17 mouse cellular contexts compared by ENCODE assay signal in the genomic region with DNA sequence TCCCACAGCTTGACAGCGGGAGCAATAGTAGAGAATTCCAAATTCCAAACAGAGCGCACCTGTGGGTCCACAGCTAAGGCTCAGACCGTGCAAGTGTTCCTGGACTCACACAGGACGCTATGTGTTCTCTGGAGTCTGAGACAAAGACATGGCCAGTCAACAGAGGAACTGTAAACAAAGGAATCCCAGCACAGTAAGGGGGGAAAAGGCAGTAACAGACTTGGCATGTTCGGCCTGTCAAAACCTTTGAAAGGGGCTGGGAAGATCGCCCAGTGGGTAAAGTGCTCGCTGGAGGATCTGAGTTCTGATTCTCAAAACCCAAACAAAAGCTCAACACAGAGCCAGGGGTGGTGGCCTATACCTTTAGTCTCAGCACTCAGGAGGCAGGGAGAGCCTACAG. TPM values are rescaled to one million over a fixed set of nuclear protein-coding genes. Genes with fewer than 3 reads are reported as not detected.
DNase-seq lines count a peak whose midpoint lies in the region; ATAC-seq and TF ChIP-seq lines count a peak whose summit lies in the region.
"Had no signal": no experiment of that assay in that cellular context is flagged by ENCODE, and none has a peak within 500 bp of the region (broad histone marks: within the 10 kb centered on the region; RNA-seq: fewer than 3 reads in every experiment).

No protein-coding gene starts in this region.

- H3K4me3 ChIP-seq in heart, embryonic 12.5 days, result no peak overlapping the region
- no peak overlapping the region for H3K4me3 ChIP-seq in kidney, postnatal 0 days (replicated peaks; ENCODE audit: low read depth, low read length)
- H3K4me3 ChIP-seq in bone marrow, adult 2 months (replicated peaks; ENCODE audit: control insufficient read depth, low read depth, low read length), result no peak overlapping the region
- H3K4me3 ChIP-seq in liver, embryonic 12.5 days, result no peak overlapping the region
- no peak overlapping the region for H3K4me3 ChIP-seq in cerebellum, adult 2 months (replicated peaks; ENCODE audit: insufficient read depth, low read depth, low read length)
- no peak overlapping the region for H3K4me3 ChIP-seq in forebrain, embryonic 14.5 days (ENCODE audit: low read depth, low read length)
- H3K4me3 ChIP-seq: forebrain, embryonic 10.5 days; neural tube, embryonic 13.5 days had no signal

- peak overlapping the region; percentile 52; the same call in 1 of the 2 replicates for H3K27ac ChIP-seq in heart, embryonic 12.5 days (ENCODE audit: poor library complexity, severe bottlenecking)
- 0 out of 2 replicates have a peak overlapping the region, but pooled peaks have one; percentile 56 for H3K27ac ChIP-seq in kidney, postnatal 0 days
- peak overlapping the region; percentile 35; the same call in 1 of the 2 replicates for H3K27ac ChIP-seq in bone marrow, adult 2 months (ENCODE audit: control insufficient read depth, insufficient read depth, low read depth, low read length, poor library complexity)
- H3K27ac ChIP-seq in liver, embryonic 12.5 days, result peak overlapping the region; percentile 72
- H3K27ac ChIP-seq in cerebellum, adult 2 months (ENCODE audit: insufficient read depth, low read length), result no peak overlapping the region
- no peak overlapping the region for H3K27ac ChIP-seq in forebrain, embryonic 14.5 days (ENCODE audit: low read depth, low read length)
- H3K27ac ChIP-seq: forebrain, embryonic 10.5 days; neural tube, embryonic 13.5 days had no signal

- H3K4me1 ChIP-seq in heart, embryonic 12.5 days (replicated peaks), result peaks cover 63% of the 10 kb centered on the region
- peaks cover 16% of the 10 kb centered on the region; the same call in 1 of the 2 replicates for H3K4me1 ChIP-seq in kidney, postnatal 0 days (replicated peaks; ENCODE audit: insufficient read depth, low read length)
- peaks cover 12% of the 10 kb centered on the region for H3K4me1 ChIP-seq in bone marrow, adult 2 months (ENCODE audit: control insufficient read depth, insufficient read depth, low read length)
- peaks cover 72% of the 10 kb centered on the region for H3K4me1 ChIP-seq in liver, embryonic 12.5 days
- peaks cover 5% of the 10 kb centered on the region; the same call in 1 of the 2 replicates for H3K4me1 ChIP-seq in cerebellum, adult 2 months (ENCODE audit: control insufficient read depth, insufficient read depth, low read length)
- H3K4me1 ChIP-seq in forebrain, embryonic 14.5 days (ENCODE audit: control insufficient read depth, insufficient read depth, low read length), result peaks cover 10% of the 10 kb centered on the region

- no peak for DNase-seq in heart, postnatal 36 days
- DNase-seq in kidney, postnatal 0 days (ENCODE audit: low spot score), result no peak
- no peak for DNase-seq in kidney, postnatal 4 days
- DNase-seq in cerebellum, adult 2 months, result no peak
- DNase-seq in forebrain, embryonic 14.5 days (ENCODE audit: low spot score), result no peak
- DNase-seq: cerebellum, adult 8-10 months; kidney, postnatal 25 days; lung, adult 18-20 months; right cerebral cortex, postnatal 25 days; thymus, postnatal 36 days had no signal

- no peak for TF ChIP-seq POLR2A in bone marrow, adult 2 months (IDR thresholded peaks at IDR 0.05; ENCODE audit: borderline replicate concordance, control insufficient read depth, low read depth, low read length)
- TF ChIP-seq POLR2A in cerebellum, adult 2 months (IDR thresholded peaks at IDR 0.05; ENCODE audit: borderline replicate concordance, insufficient read depth, low read length), result no peak

- no peak for TF ChIP-seq CTCF in kidney, postnatal 0 days (IDR thresholded peaks at IDR 0.05; ENCODE audit: low read depth)
- no peak for TF ChIP-seq CTCF in bone marrow, adult 2 months (IDR thresholded peaks at IDR 0.05; ENCODE audit: control insufficient read depth, insufficient read depth, low read length)
- TF ChIP-seq CTCF in cerebellum, adult 2 months (IDR thresholded peaks at IDR 0.05; ENCODE audit: borderline replicate concordance, insufficient read depth, low read depth, low read length), result no peak

- H3K9ac ChIP-seq in heart, embryonic 12.5 days, result peak overlapping the region; percentile 53; the same call in 1 of the 2 replicates
- no peak overlapping the region for H3K9ac ChIP-seq in kidney, postnatal 0 days (ENCODE audit: low read depth, low read length)
- 0 out of 2 replicates have a peak overlapping the region, but pooled peaks have one; percentile 17 for H3K9ac ChIP-seq in liver, embryonic 12.5 days
- H3K9ac ChIP-seq in forebrain, embryonic 14.5 days (ENCODE audit: low read length), result no peak overlapping the region
- H3K9ac ChIP-seq: neural tube, embryonic 13.5 days had no signal

- no peaks in the 10 kb centered on the region for H3K9me3 ChIP-seq in heart, embryonic 12.5 days (replicated peaks)
- H3K9me3 ChIP-seq in kidney, postnatal 0 days (replicated peaks; ENCODE audit: low read length), result no peaks in the 10 kb centered on the region
- no peaks in the 10 kb centered on the region for H3K9me3 ChIP-seq in liver, embryonic 12.5 days (replicated peaks)
- H3K9me3 ChIP-seq in forebrain, embryonic 14.5 days (replicated peaks; ENCODE audit: control insufficient read depth, low read length), result no peaks in the 10 kb centered on the region
- H3K9me3 ChIP-seq: forebrain, embryonic 10.5 days; neural tube, embryonic 13.5 days had no signal

- WGBS in heart, embryonic 12.5 days, result 75% methylated on average over 7 of the region's 7 CpGs
- 82% methylated on average over 7 of the region's 7 CpGs for WGBS in kidney, postnatal 0 days
- 83% methylated on average over 7 of the region's 7 CpGs for WGBS in bone marrow, adult 2 months
- 83% methylated on average over 7 of the region's 7 CpGs for WGBS in liver, embryonic 12.5 days (ENCODE audit: insufficient replicate concordance)
- WGBS in cerebellum, adult 2 months, result 63% methylated on average over 7 of the region's 7 CpGs
- WGBS in forebrain, embryonic 14.5 days, result 55% methylated on average over 7 of the region's 7 CpGs

- H3K4me2 ChIP-seq in heart, embryonic 12.5 days, result 0 out of 2 replicates have a peak overlapping the region, but pooled peaks have one; percentile 1
- no peak overlapping the region for H3K4me2 ChIP-seq in kidney, postnatal 0 days (ENCODE audit: low read length)
- H3K4me2 ChIP-seq in liver, embryonic 12.5 days, result peak overlapping the region; percentile 36
- no peak overlapping the region for H3K4me2 ChIP-seq in forebrain, embryonic 14.5 days (ENCODE audit: low read length)
- H3K4me2 ChIP-seq: neural tube, embryonic 13.5 days had no signal

- intact Hi-C loops in heart, postnatal 36 days (cut with DNase I), result no loop called here

- no peak for ATAC-seq in heart, embryonic 12.5 days (ENCODE audit: insufficient number of reproducible peaks, low FRiP score)
- no peak for ATAC-seq in kidney, postnatal 0 days (replicated peaks; ENCODE audit: low FRiP score, low read depth)
- no peak for ATAC-seq in liver, embryonic 12.5 days
- ATAC-seq in forebrain, embryonic 14.5 days, result no peak
- ATAC-seq: CD4-positive, CD25-positive, alpha-beta regulatory T cell, adult 4 months; inflammation-experienced regulatory T-cells, adult 6 months had no signal

- no peaks in the 10 kb centered on the region for H3K36me3 ChIP-seq in heart, embryonic 12.5 days
- no peaks in the 10 kb centered on the region for H3K36me3 ChIP-seq in kidney, postnatal 0 days (ENCODE audit: insufficient read depth, low read length)
- peaks cover 41% of the 10 kb centered on the region for H3K36me3 ChIP-seq in liver, embryonic 12.5 days
- H3K36me3 ChIP-seq in forebrain, embryonic 14.5 days (ENCODE audit: control insufficient read depth, insufficient read depth, low read length), result no peaks in the 10 kb centered on the region
- H3K36me3 ChIP-seq: neural tube, embryonic 13.5 days had no signal

- H3K27me3 ChIP-seq in heart, embryonic 12.5 days (replicated peaks), result no peaks in the 10 kb centered on the region
- no peaks in the 10 kb centered on the region for H3K27me3 ChIP-seq in kidney, postnatal 0 days (ENCODE audit: insufficient read depth, low read length)
- no peaks in the 10 kb centered on the region for H3K27me3 ChIP-seq in liver, embryonic 12.5 days (replicated peaks)
- no peaks in the 10 kb centered on the region for H3K27me3 ChIP-seq in cerebellum, adult 2 months (ENCODE audit: control insufficient read depth, insufficient read depth, low read length)
- H3K27me3 ChIP-seq in forebrain, embryonic 14.5 days (replicated peaks; ENCODE audit: control insufficient read depth, insufficient read depth, low read length), result no peaks in the 10 kb centered on the region

RNA-seq across cellular contexts. Expression of gene Scarb1, which starts 3.4 kb away (rescaled TPM):
- polyA plus RNA-seq in heart, embryonic 12.5 days (2016; fragmentation: Nextera tagmentation; extraction: Ambion mirVana), result 74.3 and 75.2 TPM in 2 replicates
- 10 to 100 TPM; 35.4 to 44.4 TPM for total RNA-seq in heart, postnatal 36 days (2021)
- polyA plus RNA-seq in kidney, postnatal 0 days (2015; fragmentation: Nextera tagmentation; extraction: Ambion mirVana), result 49.0 and 51.3 TPM in 2 replicates
- 24.6 and 26.9 TPM in 2 replicates for polyA plus RNA-seq in bone marrow, adult 2 months (2011; ENCODE audit: insufficient read depth, insufficient read length, low replicate concordance, missing spikeins)
- 87.1 and 88.8 TPM in 2 replicates for polyA plus RNA-seq in liver, embryonic 12.5 days (2016; fragmentation: Nextera tagmentation; extraction: Ambion mirVana)
- 16.8 and 19.9 TPM in 2 replicates for polyA plus RNA-seq in cerebellum, adult 2 months (2012; rRNA removed)
- polyA plus RNA-seq in forebrain, embryonic 14.5 days (2014; fragmentation: Nextera tagmentation; extraction: Ambion mirVana), result 17.6 and 21.7 TPM in 2 replicates

RNA-seq across cellular contexts. Expression of gene Gm10382, which starts 51.6 kb away (rescaled TPM):
- polyA plus RNA-seq in heart, embryonic 12.5 days (2016; fragmentation: Nextera tagmentation; extraction: Ambion mirVana), result 0.28 and 0.67 TPM in 2 replicates
- total RNA-seq in heart, postnatal 36 days (2021), result not detected
- polyA plus RNA-seq in kidney, postnatal 0 days (2015; fragmentation: Nextera tagmentation; extraction: Ambion mirVana), result 0.40 and 0.74 TPM in 2 replicates
- not detected in 2 replicates for polyA plus RNA-seq in bone marrow, adult 2 months (2011; ENCODE audit: insufficient read depth, insufficient read length, low replicate concordance, missing spikeins)
- polyA plus RNA-seq in liver, embryonic 12.5 days (2016; fragmentation: Nextera tagmentation; extraction: Ambion mirVana), result 0.38 and 0.66 TPM in 2 replicates
- 0.28 and 0.41 TPM in 2 replicates for polyA plus RNA-seq in cerebellum, adult 2 months (2012; rRNA removed)
- polyA plus RNA-seq in forebrain, embryonic 14.5 days (2014; fragmentation: Nextera tagmentation; extraction: Ambion mirVana), result 0.33 TPM in 1 of 2 replicates, not detected in the other

RNA-seq across cellular contexts. Expression of gene Ubc, which starts 52.5 kb away (rescaled TPM):
- 840 and 852 TPM in 2 replicates for polyA plus RNA-seq in heart, embryonic 12.5 days (2016; fragmentation: Nextera tagmentation; extraction: Ambion mirVana)
- total RNA-seq in heart, postnatal 36 days (2021), result 1,000 to 10,000 TPM in 1 of 2 experiments, 100 to 1,000 TPM in 1; 856 to 1,567 TPM
- 702 and 872 TPM in 2 replicates for polyA plus RNA-seq in kidney, postnatal 0 days (2015; fragmentation: Nextera tagmentation; extraction: Ambion mirVana)
- 98.4 and 168 TPM in 2 replicates for polyA plus RNA-seq in bone marrow, adult 2 months (2011; ENCODE audit: insufficient read depth, insufficient read length, low replicate concordance, missing spikeins)
- 657 and 673 TPM in 2 replicates for polyA plus RNA-seq in liver, embryonic 12.5 days (2016; fragmentation: Nextera tagmentation; extraction: Ambion mirVana)
- polyA plus RNA-seq in cerebellum, adult 2 months (2012; rRNA removed), result 1,009 and 1,093 TPM in 2 replicates
- polyA plus RNA-seq in forebrain, embryonic 14.5 days (2014; fragmentation: Nextera tagmentation; extraction: Ambion mirVana), result 981 and 1,199 TPM in 2 replicates

Comparison
In these comparisons a context has a peak if more than half of its experiments do, and no peak if none do; other contexts are left out.
1. H3K27ac ChIP-seq: peak in heart, embryonic 12.5 days (single experiment), kidney, postnatal 0 days (single experiment), bone marrow, adult 2 months (single experiment) and liver, embryonic 12.5 days (single experiment); none in cerebellum, adult 2 months (single experiment) and forebrain, embryonic 14.5 days (single experiment).
2. H3K4me2 ChIP-seq: peak in heart, embryonic 12.5 days (single experiment) and liver, embryonic 12.5 days (single experiment); none in kidney, postnatal 0 days (single experiment) and forebrain, embryonic 14.5 days (single experiment).
3. H3K9ac ChIP-seq: peak in heart, embryonic 12.5 days (single experiment) and liver, embryonic 12.5 days (single experiment); none in kidney, postnatal 0 days (single experiment) and forebrain, embryonic 14.5 days (single experiment).